Mouse (Mus musculus) liver, embryonic 14.5 days (tissue): Measurements from ENCODE around the gene Pcca.

ENCODE experiments used
- CTCF ChIP-seq: IDR thresholded peaks from 2 replicates; pipeline ENCODE4 v1.5.1; 2016; ENCODE audit warnings: antibody characterized with exemption, low read depth, control low read depth
- EP300 ChIP-seq: IDR thresholded peaks from 2 replicates; pipeline ENCODE4 v1.6.1; 2016; ENCODE audit warnings: antibody characterized with exemption, low read depth

DNA sequence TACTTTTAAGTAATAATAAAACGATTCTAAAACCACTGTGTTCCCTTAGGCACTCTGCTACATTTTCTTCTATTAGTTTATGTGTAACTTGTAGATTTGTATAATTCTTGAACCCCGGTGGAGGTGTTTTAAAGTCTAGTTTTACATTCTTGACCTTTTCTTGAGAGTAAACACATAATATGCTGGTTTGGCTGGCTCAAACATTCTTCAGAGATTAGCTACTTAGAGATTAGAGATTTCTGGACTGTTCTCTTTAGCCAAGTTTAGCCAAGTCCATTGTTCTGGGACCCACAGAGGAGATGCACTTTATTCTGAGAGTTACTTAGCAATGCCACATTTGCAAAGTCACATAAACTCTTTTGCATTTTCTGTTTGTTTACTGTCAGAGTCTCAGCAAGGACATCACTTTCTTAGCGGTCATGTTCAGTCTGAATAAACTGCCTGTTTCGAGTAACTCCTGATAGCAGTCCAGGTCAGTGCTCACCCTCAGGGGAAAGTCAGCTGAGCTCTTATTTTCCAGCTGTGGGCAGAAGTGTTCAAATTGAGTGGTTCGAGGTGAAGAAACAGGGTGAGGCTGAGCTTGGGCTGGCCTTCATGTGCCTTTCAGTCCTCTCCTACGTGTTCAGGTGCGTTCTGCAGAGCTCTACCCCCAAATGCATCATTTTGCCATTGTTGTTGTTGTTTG lies 18.8 kb downstream of the Pcca start:
- TF ChIP-seq EP300 (no peak), CTCF (no peak)
